ENCODE assay signal across 8 mouse cellular contexts in genomic region chr6:24514552-24515284, GRCm38 (mm10). TPM values are rescaled to one million over a fixed set of nuclear protein-coding genes. Genes with fewer than 3 reads are reported as not detected.
DNase-seq lines count a peak whose midpoint lies in the region; ATAC-seq and TF ChIP-seq lines count a peak whose summit lies in the region.

Gene Iqub (minus strand): TSS chr6:24515067.

- no peak within 1 kb of the TSS for H3K4me3 ChIP-seq in intestine, embryonic 14.5 days (ENCODE audit: low read depth, low read length)
- H3K4me3 ChIP-seq in intestine, postnatal 0 days (ENCODE audit: low read depth, low read length) = no peak within 1 kb of the TSS
- H3K4me3 ChIP-seq in forebrain, embryonic 10.5 days = 0 out of 2 replicates have a peak within 1 kb of the TSS, but pooled peaks have one; percentile 2
- H3K4me3 ChIP-seq in heart, embryonic 14.5 days (ENCODE audit: control insufficient read depth in 1 of 2, insufficient read depth in 1 of 2, low read depth in 1 of 2, low read length in 2 of 2) = peak within 1 kb of the TSS in 1 of 2 experiments; percentile 19; a peak in 1 of 4 replicates
- H3K4me3 ChIP-seq in kidney, embryonic 16.5 days (ENCODE audit: low read length) = no peak within 1 kb of the TSS
- H3K4me3 ChIP-seq in limb, embryonic 12.5 days (replicated peaks) = no peak within 1 kb of the TSS
- H3K4me3 ChIP-seq in midbrain, embryonic 14.5 days (replicated peaks; ENCODE audit: low read depth, low read length) = no peak within 1 kb of the TSS
- H3K4me3 ChIP-seq in stomach, embryonic 15.5 days (replicated peaks) = no peak within 1 kb of the TSS

- DNase-seq in intestine, embryonic 14.5 days (ENCODE audit: low spot score) = peak; percentile 61
- DNase-seq in forebrain, embryonic 10.5 days (ENCODE audit: extremely low spot score, low spot score) = peak; percentile 60
- DNase-seq in midbrain, embryonic 14.5 days = peak; percentile 86

- H3K27ac ChIP-seq in intestine, embryonic 14.5 days (ENCODE audit: low read depth) = no peak within 1 kb of the TSS
- H3K27ac ChIP-seq in intestine, postnatal 0 days (ENCODE audit: low read depth, low read length) = no peak within 1 kb of the TSS
- peak within 1 kb of the TSS; percentile 36 for H3K27ac ChIP-seq in forebrain, embryonic 10.5 days
- peak within 1 kb of the TSS; percentile 24 to 72; a peak in 3 of 4 replicates for H3K27ac ChIP-seq in heart, embryonic 14.5 days (replicated peaks in 1 of 2; ENCODE audit: control insufficient read depth in 1 of 2, insufficient read depth in 1 of 2, low read depth in 2 of 2, low read length in 2 of 2)
- H3K27ac ChIP-seq in kidney, embryonic 16.5 days (ENCODE audit: low read length) = no peak within 1 kb of the TSS
- no peak within 1 kb of the TSS for H3K27ac ChIP-seq in limb, embryonic 12.5 days
- H3K27ac ChIP-seq in midbrain, embryonic 14.5 days (replicated peaks; ENCODE audit: low read depth, low read length) = no peak within 1 kb of the TSS
- H3K27ac ChIP-seq in stomach, embryonic 15.5 days = no peak within 1 kb of the TSS; the same call in 1 of the 2 replicates

- no peak for TF ChIP-seq CTCF in intestine, postnatal 0 days (IDR thresholded peaks at IDR 0.05; ENCODE audit: low read depth)

- H3K36me3 ChIP-seq in intestine, embryonic 14.5 days (ENCODE audit: control insufficient read depth, insufficient read depth, low read length) = peaks cover 17% of the 10 kb centered on the region
- peaks cover 13% of the 10 kb centered on the region for H3K36me3 ChIP-seq in intestine, postnatal 0 days (ENCODE audit: control insufficient read depth, insufficient read depth)
- H3K36me3 ChIP-seq in forebrain, embryonic 10.5 days (replicated peaks) = peaks cover 18% of the 10 kb centered on the region
- H3K36me3 ChIP-seq in heart, embryonic 14.5 days (ENCODE audit: control insufficient read depth, insufficient read depth, low read length) = peaks cover 19% of the 10 kb centered on the region
- peaks cover 12% of the 10 kb centered on the region for H3K36me3 ChIP-seq in kidney, embryonic 16.5 days (ENCODE audit: insufficient read depth, low read length)
- peaks cover 14% of the 10 kb centered on the region for H3K36me3 ChIP-seq in limb, embryonic 12.5 days
- H3K36me3 ChIP-seq in midbrain, embryonic 14.5 days (ENCODE audit: control insufficient read depth, insufficient read depth, low read length) = peaks cover 21% of the 10 kb centered on the region
- H3K36me3 ChIP-seq in stomach, embryonic 15.5 days = peaks cover 7% of the 10 kb centered on the region; the same call in 1 of the 2 replicates

- H3K27me3 ChIP-seq in intestine, embryonic 14.5 days (replicated peaks; ENCODE audit: control insufficient read depth, insufficient read depth, low read length) = no peaks in the 10 kb centered on the region
- H3K27me3 ChIP-seq in intestine, postnatal 0 days (replicated peaks; ENCODE audit: control insufficient read depth, insufficient read depth, low read length) = no peaks in the 10 kb centered on the region
- no peaks in the 10 kb centered on the region for H3K27me3 ChIP-seq in forebrain, embryonic 10.5 days (ENCODE audit: poor library complexity, severe bottlenecking)
- no peaks in the 10 kb centered on the region for H3K27me3 ChIP-seq in heart, embryonic 14.5 days (ENCODE audit: control insufficient read depth, insufficient read depth, low read length)
- H3K27me3 ChIP-seq in kidney, embryonic 16.5 days (ENCODE audit: insufficient read depth, low read length) = no peaks in the 10 kb centered on the region
- no peaks in the 10 kb centered on the region for H3K27me3 ChIP-seq in limb, embryonic 12.5 days
- H3K27me3 ChIP-seq in midbrain, embryonic 14.5 days (ENCODE audit: control insufficient read depth, insufficient read depth, low read length) = no peaks in the 10 kb centered on the region
- no peaks in the 10 kb centered on the region for H3K27me3 ChIP-seq in stomach, embryonic 15.5 days (replicated peaks)

- H3K4me1 ChIP-seq in intestine, embryonic 14.5 days (replicated peaks; ENCODE audit: control insufficient read depth, insufficient read depth, low read length) = no peaks in the 10 kb centered on the region
- H3K4me1 ChIP-seq in intestine, postnatal 0 days (replicated peaks; ENCODE audit: control insufficient read depth, insufficient read depth, low read length) = no peaks in the 10 kb centered on the region; the same call in 1 of the 2 replicates
- peaks cover 13% of the 10 kb centered on the region for H3K4me1 ChIP-seq in forebrain, embryonic 10.5 days
- peaks cover 2 to 5% of the 10 kb centered on the region in 2 experiments; a peak in 3 of 4 replicates for H3K4me1 ChIP-seq in heart, embryonic 14.5 days (ENCODE audit: control insufficient read depth in 2 of 2, insufficient read depth in 2 of 2, low read length in 2 of 2)
- peaks cover 8% of the 10 kb centered on the region for H3K4me1 ChIP-seq in kidney, embryonic 16.5 days (ENCODE audit: insufficient read depth, low read length)
- peaks cover 6% of the 10 kb centered on the region; the same call in 1 of the 2 replicates for H3K4me1 ChIP-seq in limb, embryonic 12.5 days (replicated peaks)
- H3K4me1 ChIP-seq in midbrain, embryonic 14.5 days (ENCODE audit: control insufficient read depth, insufficient read depth, low read length) = peaks cover 7% of the 10 kb centered on the region
- H3K4me1 ChIP-seq in stomach, embryonic 15.5 days = peaks cover 5% of the 10 kb centered on the region

- H3K9ac ChIP-seq in intestine, embryonic 14.5 days (ENCODE audit: low read length) = no peak within 1 kb of the TSS
- H3K9ac ChIP-seq in intestine, postnatal 0 days (ENCODE audit: low read depth, low read length) = no peak within 1 kb of the TSS
- H3K9ac ChIP-seq in heart, embryonic 14.5 days (ENCODE audit: low read length) = no peak within 1 kb of the TSS; the same call in 1 of the 2 replicates
- no peak within 1 kb of the TSS for H3K9ac ChIP-seq in kidney, embryonic 16.5 days (replicated peaks; ENCODE audit: low read length)
- H3K9ac ChIP-seq in limb, embryonic 12.5 days (replicated peaks) = no peak within 1 kb of the TSS
- H3K9ac ChIP-seq in midbrain, embryonic 14.5 days (replicated peaks; ENCODE audit: low read length) = peak within 1 kb of the TSS; percentile 1; the same call in 1 of the 2 replicates
- H3K9ac ChIP-seq in stomach, embryonic 15.5 days = no peak within 1 kb of the TSS

- 24% methylated on average over 13 of the region's 13 CpGs for WGBS in intestine, embryonic 14.5 days
- WGBS in intestine, postnatal 0 days = 20% methylated on average over 13 of the region's 13 CpGs
- WGBS in forebrain, embryonic 10.5 days = 24% methylated on average over 13 of the region's 13 CpGs
- 11% methylated on average over 13 of the region's 13 CpGs for WGBS in heart, embryonic 14.5 days
- 21% methylated on average over 13 of the region's 13 CpGs for WGBS in kidney, embryonic 16.5 days
- 29% methylated on average over 13 of the region's 13 CpGs for WGBS in limb, embryonic 12.5 days
- 20% methylated on average over 13 of the region's 13 CpGs for WGBS in midbrain, embryonic 14.5 days
- WGBS in stomach, embryonic 15.5 days = 21% methylated on average over 13 of the region's 13 CpGs

- no peaks in the 10 kb centered on the region for H3K9me3 ChIP-seq in intestine, embryonic 14.5 days (ENCODE audit: control insufficient read depth, low read length)
- no peaks in the 10 kb centered on the region for H3K9me3 ChIP-seq in intestine, postnatal 0 days (ENCODE audit: control insufficient read depth)
- H3K9me3 ChIP-seq in forebrain, embryonic 10.5 days = no peaks in the 10 kb centered on the region
- H3K9me3 ChIP-seq in heart, embryonic 14.5 days (ENCODE audit: control insufficient read depth, low read length) = no peaks in the 10 kb centered on the region
- H3K9me3 ChIP-seq in kidney, embryonic 16.5 days (ENCODE audit: low read length) = no peaks in the 10 kb centered on the region
- H3K9me3 ChIP-seq in limb, embryonic 12.5 days = no peaks in the 10 kb centered on the region
- H3K9me3 ChIP-seq in midbrain, embryonic 14.5 days (ENCODE audit: control insufficient read depth, low read length) = no peaks in the 10 kb centered on the region
- no peaks in the 10 kb centered on the region for H3K9me3 ChIP-seq in stomach, embryonic 15.5 days

- H3K4me2 ChIP-seq in intestine, embryonic 14.5 days (ENCODE audit: low read length) = peak within 1 kb of the TSS; percentile 3
- H3K4me2 ChIP-seq in intestine, postnatal 0 days (replicated peaks; ENCODE audit: low read depth) = no peak within 1 kb of the TSS
- H3K4me2 ChIP-seq in heart, embryonic 14.5 days (ENCODE audit: low read length) = peak within 1 kb of the TSS; percentile 45
- no peak within 1 kb of the TSS for H3K4me2 ChIP-seq in kidney, embryonic 16.5 days (replicated peaks; ENCODE audit: low read depth, low read length)
- H3K4me2 ChIP-seq in limb, embryonic 12.5 days = peak within 1 kb of the TSS; percentile 30
- H3K4me2 ChIP-seq in midbrain, embryonic 14.5 days (ENCODE audit: low read length) = peak within 1 kb of the TSS; percentile 28
- H3K4me2 ChIP-seq in stomach, embryonic 15.5 days = peak within 1 kb of the TSS; percentile 21

- ATAC-seq in intestine, embryonic 14.5 days (replicated peaks; ENCODE audit: low FRiP score, low TSS enrichment, low read depth) = peak; percentile 64
- no peak for ATAC-seq in intestine, postnatal 0 days
- peak; percentile 61; the same call in 1 of the 2 replicates for ATAC-seq in heart, embryonic 14.5 days (ENCODE audit: insufficient number of reproducible peaks, insufficient read depth, low FRiP score, low read depth)
- ATAC-seq in kidney, embryonic 16.5 days (ENCODE audit: low FRiP score, low TSS enrichment) = peak; percentile 91
- ATAC-seq in limb, embryonic 12.5 days (ENCODE audit: insufficient number of reproducible peaks, insufficient read depth, low FRiP score, low TSS enrichment, low read depth) = peak; percentile 37; the same call in 1 of the 2 replicates
- peak; percentile 67 for ATAC-seq in midbrain, embryonic 14.5 days (ENCODE audit: low FRiP score, low TSS enrichment)
- ATAC-seq in stomach, embryonic 15.5 days (ENCODE audit: insufficient read depth, low FRiP score, low read depth) = peak; percentile 53; the same call in 1 of the 2 replicates

RNA-seq across cellular contexts. Expression of gene Iqub, which starts in this region (rescaled TPM):
- polyA plus RNA-seq in intestine, embryonic 14.5 days (2014; fragmentation: Nextera tagmentation; extraction: Ambion mirVana) = 0.11 TPM in 1 of 2 replicates, not detected in the other
- polyA plus RNA-seq in intestine, postnatal 0 days (2015; fragmentation: Nextera tagmentation; extraction: Ambion mirVana) = 0.05 and 0.08 TPM in 2 replicates
- 0.07 and 0.19 TPM in 2 replicates for polyA plus RNA-seq in forebrain, embryonic 10.5 days (2016; fragmentation: Nextera tagmentation; extraction: Ambion mirVana)
- 0.23 and 0.49 TPM in 2 replicates for polyA plus RNA-seq in heart, embryonic 14.5 days (2014; fragmentation: Nextera tagmentation; extraction: Ambion mirVana)
- polyA plus RNA-seq in kidney, embryonic 16.5 days (2015; fragmentation: Nextera tagmentation; extraction: Ambion mirVana) = 0.05 and 0.12 TPM in 2 replicates
- polyA plus RNA-seq in limb, embryonic 12.5 days (2016; fragmentation: Nextera tagmentation; extraction: Ambion mirVana) = 0.10 TPM in 1 of 2 replicates, not detected in the other
- polyA plus RNA-seq in midbrain, embryonic 14.5 days (2014; fragmentation: Nextera tagmentation; extraction: Ambion mirVana) = 1.3 and 1.6 TPM in 2 replicates
- 0.05 and 0.12 TPM in 2 replicates for polyA plus RNA-seq in stomach, embryonic 15.5 days (2015; fragmentation: Nextera tagmentation; extraction: Ambion mirVana)

Comparison
In these comparisons a context has a peak if more than half of its experiments do, and no peak if none do; other contexts are left out.
1. Peak in DNase-seq, ATAC-seq and H3K4me2 ChIP-seq in intestine, embryonic 14.5 days; RNA of the gene not detected or under 1 TPM.
2. Peak in DNase-seq, H3K4me3 ChIP-seq and H3K27ac ChIP-seq in forebrain, embryonic 10.5 days; RNA of the gene not detected or under 1 TPM.
3. Peak in ATAC-seq, H3K27ac ChIP-seq and H3K4me2 ChIP-seq in heart, embryonic 14.5 days; RNA of the gene not detected or under 1 TPM.
4. Peak in ATAC-seq in kidney, embryonic 16.5 days; RNA of the gene not detected or under 1 TPM.
5. Peak in ATAC-seq and H3K4me2 ChIP-seq in limb, embryonic 12.5 days; RNA of the gene not detected or under 1 TPM.
6. Peak in ATAC-seq and H3K4me2 ChIP-seq in stomach, embryonic 15.5 days; RNA of the gene not detected or under 1 TPM.